Mouse (Mus musculus) liver, embryonic 15.5 days (tissue): ENCODE measurements at regions not wholly inside any gene's neighbourhood (a gene's known extent, or its start where the extent isn't known, plus 50 kb on each side); places are given as distances from the start of the nearest gene placed in this dataset.

Source experiments
- ATAC-seq: fragments of 200-750 bp; cut with Nextera tagmentation; 2 replicates; pipeline ENCODE4 v1.8.0; 2017; ENCODE audit warnings: moderate number of reproducible peaks, mild to moderate bottlenecking, moderate library complexity; ENCODE audit not compliant: insufficient read depth
- H3K27ac ChIP-seq: fragments of 300-500 bp; sonication (generic); replicated peaks from 2 replicates; pipeline ENCODE4 v1.5.1; 2015; ENCODE audit warnings: mild to moderate bottlenecking, inconsistent platforms
- H3K27me3 ChIP-seq: fragments of 300-500 bp; sonication (generic); 2 replicates; pipeline ENCODE4 v1.6.1; 2015; ENCODE audit warnings: mild to moderate bottlenecking, inconsistent platforms
- H3K36me3 ChIP-seq: fragments of 300-500 bp; sonication (generic); replicated peaks from 2 replicates; pipeline ENCODE4 v1.6.1; 2015; ENCODE audit warnings: moderate library complexity, mild to moderate bottlenecking, inconsistent platforms
- H3K4me1 ChIP-seq: fragments of 300-500 bp; sonication (generic); replicated peaks from 2 replicates; pipeline ENCODE4 v1.6.1; 2015; ENCODE audit warnings: inconsistent platforms
- H3K4me2 ChIP-seq: fragments of 300-500 bp; sonication (generic); 2 replicates; pipeline ENCODE4 v1.6.1; 2015; ENCODE audit warnings: moderate library complexity, mild to moderate bottlenecking, inconsistent platforms
- H3K4me3 ChIP-seq: fragments of 300-500 bp; sonication (generic); replicated peaks from 2 replicates; pipeline ENCODE4 v1.5.1; 2015; ENCODE audit warnings: mild to moderate bottlenecking, inconsistent platforms
- H3K9ac ChIP-seq: fragments of 300-500 bp; sonication (generic); 2 replicates; pipeline ENCODE4 v1.6.1; 2015; ENCODE audit warnings: moderate library complexity, mild to moderate bottlenecking, inconsistent platforms
- H3K9me3 ChIP-seq: fragments of 300-500 bp; sonication (generic); replicated peaks from 2 replicates; pipeline ENCODE4 v1.6.1; 2016; ENCODE audit warnings: inconsistent platforms
- WGBS: fragments of 180-500 bp; shearing (Covaris S2); methylation state at CpG from one replicate; pipeline ENCODE4 v1.1.7; 2015; ENCODE audit warnings: mixed read lengths; ENCODE audit not compliant: insufficient replicate concordance; 5-methylcytosine and 5-hydroxymethylcytosine counted together

- Histone ChIP-seq H3K4me3 (no peak overlapping the region), H3K9ac (no peak overlapping the region), H3K9me3 (no peaks in the 10 kb centered on the region), H3K4me1 (0 out of 2 replicates have a peak, but pooled peaks cover 16% of the 10 kb centered on the region), H3K36me3 (no peaks in the 10 kb centered on the region), H3K27ac (peak overlapping the region; percentile 41; the same call in 1 of the 2 replicates), H3K27me3 (no peaks in the 10 kb centered on the region), H3K4me2 (no peak overlapping the region)
- peak; percentile 64; the same call in 1 of the 2 replicates for ATAC-seq
- WGBS, result 12% methylated on average over 12 of the region's 12 CpGs
Measured at GRCm38 (mm10) chr7:67445203-67446041, 72.8 kb upstream of the Mef2a start.

DNA sequence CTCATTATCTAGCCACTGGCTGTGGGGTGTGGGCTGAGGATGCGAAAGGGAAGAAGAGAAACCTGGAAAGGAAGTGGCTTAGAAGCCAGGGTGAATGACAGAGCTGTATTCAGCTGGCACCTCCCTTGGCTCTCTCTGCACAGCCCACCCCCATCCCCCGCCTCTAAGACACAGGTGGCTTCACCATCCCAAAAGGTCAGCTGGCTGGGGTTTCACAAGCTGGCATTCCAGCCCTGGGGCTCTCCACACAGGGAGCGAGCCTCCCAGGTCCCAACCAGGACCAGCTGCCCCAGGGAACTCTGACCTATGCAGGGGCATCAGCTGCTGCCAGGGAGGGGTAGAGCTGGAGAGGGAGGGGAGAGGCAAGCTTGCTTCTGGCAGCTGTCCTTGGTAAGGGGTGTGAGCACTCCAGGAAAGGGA is 71.9 kb upstream of the Mef2a start:
- no peaks in the 10 kb centered on the region for H3K36me3 ChIP-seq
- no peak for ATAC-seq
- no peak overlapping the region for H3K4me3 ChIP-seq
- H3K4me2 ChIP-seq, result no peak overlapping the region
- no peaks in the 10 kb centered on the region for H3K27me3 ChIP-seq
- 45% methylated on average over 3 of the region's 3 CpGs for WGBS
- no peak overlapping the region for H3K9ac ChIP-seq
- H3K27ac ChIP-seq, result no peak overlapping the region
- H3K9me3 ChIP-seq, result no peaks in the 10 kb centered on the region
- 0 out of 2 replicates have a peak, but pooled peaks cover 16% of the 10 kb centered on the region for H3K4me1 ChIP-seq

DNA sequence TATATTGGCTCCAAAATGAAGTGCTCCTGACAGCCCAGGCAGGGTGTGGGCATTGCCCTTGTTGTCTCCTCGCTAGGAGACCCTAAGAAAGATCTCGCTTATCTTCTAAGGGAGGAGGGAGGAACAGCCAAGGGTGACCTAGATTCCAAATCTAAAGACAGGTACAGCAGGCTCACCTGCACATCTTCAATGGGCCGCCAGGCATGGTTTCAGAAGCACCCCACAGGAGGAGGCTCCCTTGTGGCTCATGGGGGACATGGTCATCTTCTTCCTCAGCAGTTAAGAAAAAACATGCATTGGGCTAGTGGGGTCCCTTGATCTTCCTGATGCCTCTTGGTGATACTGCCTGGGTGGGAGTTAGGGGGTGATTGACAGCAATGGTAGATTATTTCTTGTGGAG is 71.0 kb upstream of the Mef2a start:
- 54% methylated on average over 3 of the region's 3 CpGs for WGBS
- Histone ChIP-seq H3K4me3 (no peak overlapping the region), H3K27me3 (no peaks in the 10 kb centered on the region), H3K4me1 (0 out of 2 replicates have a peak, but pooled peaks cover 16% of the 10 kb centered on the region), H3K27ac (no peak overlapping the region), H3K9ac (no peak overlapping the region), H3K4me2 (no peak overlapping the region), H3K9me3 (no peaks in the 10 kb centered on the region), H3K36me3 (no peaks in the 10 kb centered on the region)
- ATAC-seq, result no peak

GRCm38 (mm10) chr7:67443001-67443555 is 70.4 kb upstream of the Mef2a start:
- Histone ChIP-seq H3K4me1 (0 out of 2 replicates have a peak, but pooled peaks cover 16% of the 10 kb centered on the region), H3K4me3 (no peak overlapping the region), H3K4me2 (no peak overlapping the region), H3K36me3 (no peaks in the 10 kb centered on the region), H3K27me3 (no peaks in the 10 kb centered on the region), H3K27ac (no peak overlapping the region), H3K9me3 (no peaks in the 10 kb centered on the region), H3K9ac (no peak overlapping the region)
- ATAC-seq, result no peak
- 54% methylated on average over 12 of the region's 12 CpGs for WGBS

DNA sequence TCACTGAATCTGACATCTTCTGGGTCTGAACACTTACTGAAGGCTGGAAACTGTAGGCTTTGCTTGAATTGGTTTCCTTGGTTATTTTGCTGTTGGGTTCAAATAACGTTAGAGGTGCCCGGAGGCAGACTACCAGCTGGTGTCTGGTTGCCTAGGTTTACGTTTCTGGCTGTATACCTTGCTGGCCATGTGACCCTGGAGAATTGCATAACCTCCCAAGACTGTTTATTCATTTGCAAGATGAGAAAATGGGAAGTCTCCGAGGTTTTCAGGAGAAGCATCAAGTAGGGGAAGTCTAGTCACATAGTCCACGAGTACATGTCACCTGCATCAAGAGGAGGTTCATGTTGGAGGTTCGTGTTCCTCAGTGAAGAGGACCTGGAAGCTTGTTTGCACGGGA is 69.6 kb upstream of the Mef2a start:
- ATAC-seq, result no peak
- no peak overlapping the region for H3K27ac ChIP-seq
- no peaks in the 10 kb centered on the region for H3K27me3 ChIP-seq
- H3K4me2 ChIP-seq, result no peak overlapping the region
- no peak overlapping the region for H3K4me3 ChIP-seq
- no peaks in the 10 kb centered on the region for H3K9me3 ChIP-seq
- H3K36me3 ChIP-seq, result no peaks in the 10 kb centered on the region
- 0 out of 2 replicates have a peak, but pooled peaks cover 16% of the 10 kb centered on the region for H3K4me1 ChIP-seq
- no peak overlapping the region for H3K9ac ChIP-seq
- 35% methylated on average over 7 of the region's 7 CpGs for WGBS

DNA sequence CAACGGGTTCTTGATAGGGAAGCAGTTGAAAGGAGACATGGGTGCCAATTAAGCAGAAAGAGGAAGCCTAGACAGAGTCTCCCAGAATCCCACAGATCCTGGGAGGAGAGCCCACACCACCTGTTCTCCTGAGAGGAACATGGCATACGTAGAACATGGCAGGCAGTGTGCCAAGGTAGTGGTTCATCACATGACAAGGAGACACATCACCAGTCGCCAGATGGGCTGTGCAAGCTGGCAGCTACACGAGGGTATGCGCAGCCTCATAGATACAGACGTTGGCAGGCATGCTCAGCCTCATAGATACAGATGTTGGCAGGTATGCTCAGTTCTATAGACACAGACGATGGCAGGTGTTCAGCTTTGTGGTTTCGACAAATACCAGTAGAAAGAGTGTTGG is 68.1 kb upstream of the Mef2a start:
- no peaks in the 10 kb centered on the region for H3K27me3 ChIP-seq
- 64% methylated on average over 8 of the region's 8 CpGs for WGBS
- H3K4me2 ChIP-seq, result no peak overlapping the region
- no peak for ATAC-seq
- H3K9me3 ChIP-seq, result no peaks in the 10 kb centered on the region
- H3K36me3 ChIP-seq, result no peaks in the 10 kb centered on the region
- H3K27ac ChIP-seq, result no peak overlapping the region
- 0 out of 2 replicates have a peak, but pooled peaks cover 11% of the 10 kb centered on the region for H3K4me1 ChIP-seq
- H3K9ac ChIP-seq, result no peak overlapping the region
- H3K4me3 ChIP-seq, result no peak overlapping the region

- H3K4me1 ChIP-seq, result no peaks in the 10 kb centered on the region
- H3K36me3 ChIP-seq, result no peaks in the 10 kb centered on the region
- H3K4me2 ChIP-seq, result no peak overlapping the region
- no peaks in the 10 kb centered on the region for H3K27me3 ChIP-seq
- ATAC-seq, result no peak
- no peaks in the 10 kb centered on the region for H3K9me3 ChIP-seq
- H3K4me3 ChIP-seq, result no peak overlapping the region
- H3K9ac ChIP-seq, result no peak overlapping the region
- 34% methylated on average over 8 of the region's 8 CpGs for WGBS
- no peak overlapping the region for H3K27ac ChIP-seq
Measured at GRCm38 (mm10) chr7:67437216-67438006, 64.8 kb upstream of the Mef2a start.

DNA sequence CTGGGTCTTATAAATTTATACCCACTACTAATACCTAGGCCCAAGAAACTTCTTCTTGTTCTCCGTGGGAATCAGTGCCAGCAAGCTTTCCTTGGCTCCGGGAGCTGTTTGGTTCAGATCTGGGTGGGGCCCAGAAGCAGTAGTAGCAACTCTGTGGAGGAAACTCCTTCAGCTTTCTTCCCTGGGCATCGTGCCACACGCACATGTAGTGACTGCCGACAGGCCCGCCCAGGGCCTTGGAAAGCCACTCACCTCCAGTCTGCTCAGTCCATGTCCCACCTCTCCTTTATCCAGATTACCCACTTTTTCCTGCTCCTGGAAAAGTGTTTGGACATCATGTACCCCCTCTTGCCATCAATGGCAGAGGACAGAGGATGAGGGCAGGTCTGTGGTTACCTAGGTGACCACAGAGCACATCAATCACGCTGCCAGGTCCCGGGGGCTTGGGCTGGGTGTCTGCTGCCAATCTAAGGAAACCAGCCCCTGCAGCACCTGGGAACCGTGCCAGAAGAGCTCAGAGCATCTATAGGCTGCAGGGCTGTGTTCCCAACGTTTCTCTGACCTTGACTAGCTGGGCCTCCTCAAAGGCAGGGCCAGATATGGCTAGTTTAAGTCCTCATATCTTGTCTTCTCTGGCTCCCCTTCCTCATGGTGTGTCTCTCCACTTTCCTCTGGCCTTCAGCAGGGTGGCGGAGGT is 63.1 kb upstream of the Mef2a start:
- Histone ChIP-seq H3K9me3 (no peaks in the 10 kb centered on the region), H3K4me3 (no peak overlapping the region), H3K27me3 (no peaks in the 10 kb centered on the region), H3K27ac (no peak overlapping the region), H3K9ac (no peak overlapping the region), H3K4me1 (no peaks in the 10 kb centered on the region), H3K4me2 (no peak overlapping the region), H3K36me3 (no peaks in the 10 kb centered on the region)
- 55% methylated on average over 11 of the region's 11 CpGs for WGBS
- ATAC-seq, result no peak

DNA sequence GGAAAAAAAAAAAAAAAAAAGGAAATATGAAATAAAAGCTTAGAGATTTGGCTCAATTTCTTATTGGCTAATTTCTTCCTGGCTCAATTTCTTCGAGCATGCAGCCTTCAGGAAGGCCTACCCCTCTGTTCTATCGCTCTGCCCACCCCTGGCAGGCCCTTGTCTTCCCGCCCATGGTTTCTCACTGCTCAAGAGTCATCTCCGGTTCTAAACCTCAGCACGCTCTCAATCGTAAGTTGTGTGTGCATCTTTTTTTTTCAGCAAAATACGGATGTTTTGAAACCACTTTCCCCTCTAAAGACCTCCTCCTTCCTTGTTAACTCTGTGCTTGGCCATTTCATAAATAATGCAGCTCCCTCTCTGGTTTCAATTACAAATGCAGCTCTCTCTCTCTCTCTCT is 58.3 kb upstream of the Mef2a start:
- Histone ChIP-seq H3K4me2 (no peak overlapping the region), H3K36me3 (no peaks in the 10 kb centered on the region), H3K4me3 (no peak overlapping the region), H3K27ac (no peak overlapping the region), H3K4me1 (no peaks in the 10 kb centered on the region), H3K9me3 (no peaks in the 10 kb centered on the region), H3K9ac (no peak overlapping the region), H3K27me3 (no peaks in the 10 kb centered on the region)
- ATAC-seq, result no peak
- 59% methylated on average over 7 of the region's 7 CpGs for WGBS

DNA sequence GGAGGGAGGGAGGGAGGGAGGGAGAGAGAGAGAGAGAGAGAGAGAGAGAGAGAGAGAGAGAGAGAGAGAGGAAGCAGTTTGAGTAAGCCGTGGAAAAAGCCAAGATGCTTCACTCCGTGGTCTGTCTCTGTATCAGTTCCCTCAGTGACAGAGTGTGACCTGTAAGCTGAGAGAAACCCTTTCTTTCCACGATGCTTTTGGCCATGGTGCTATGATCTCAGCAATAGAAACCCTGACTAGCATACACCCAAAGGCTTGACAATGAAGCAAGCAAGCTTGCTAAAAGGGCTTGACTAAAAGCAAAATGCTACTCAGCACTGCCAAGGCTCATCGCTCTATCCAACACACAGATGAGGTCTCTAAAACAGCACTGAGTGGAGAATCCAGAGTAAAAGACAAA is 57.4 kb upstream of the Mef2a start:
- no peak overlapping the region for H3K4me3 ChIP-seq
- no peaks in the 10 kb centered on the region for H3K9me3 ChIP-seq
- no peaks in the 10 kb centered on the region for H3K27me3 ChIP-seq
- no peak overlapping the region for H3K9ac ChIP-seq
- H3K4me2 ChIP-seq, result no peak overlapping the region
- no peak overlapping the region for H3K27ac ChIP-seq
- peaks cover 4% of the 10 kb centered on the region; the same call in 1 of the 2 replicates for H3K4me1 ChIP-seq
- H3K36me3 ChIP-seq, result no peaks in the 10 kb centered on the region
- no peak for ATAC-seq
- 50% methylated on average over 4 of the region's 4 CpGs for WGBS
